Mouse (Mus musculus) liver, adult 2 months (tissue): ENCODE measurements around the gene Npm3. TPM values are rescaled to one million over a fixed set of nuclear protein-coding genes. Genes with fewer than 3 reads are reported as not detected.

Experiments
- DNase-seq: peaks from one replicate; pipeline ENCODE4 v3.0.0-alpha.2; 2011; ENCODE audit warnings: low read depth, low spot score; ENCODE audit errors: extremely low read depth
- H3K27ac ChIP-seq: fragments of 200-500 bp; replicated peaks from 2 replicates; pipeline ENCODE4 v1.5.1; 2012; ENCODE audit warnings: low read depth, mild to moderate bottlenecking, control low read depth, inconsistent platforms, low read length; ENCODE audit not compliant: insufficient read depth
- H3K27me3 ChIP-seq: fragments of 200-500 bp; 2 replicates; pipeline ENCODE4 v1.6.1; 2012; ENCODE audit warnings: mild to moderate bottlenecking, moderate library complexity, low read length, inconsistent platforms; ENCODE audit not compliant: control insufficient read depth, insufficient read depth
- H3K36me3 ChIP-seq: fragments of 200-500 bp; 2 replicates; pipeline ENCODE4 v1.6.1; 2012; ENCODE audit warnings: low read length, inconsistent platforms; ENCODE audit not compliant: control insufficient read depth, insufficient read depth
- H3K4me1 ChIP-seq: fragments of 200-500 bp; 2 replicates; pipeline ENCODE4 v1.6.1; 2011; ENCODE audit warnings: low read length; ENCODE audit not compliant: control insufficient read depth, insufficient read depth
- H3K4me3 ChIP-seq: fragments of 200-500 bp; 2 replicates; pipeline ENCODE4 v1.5.1; 2011; ENCODE audit warnings: low read depth, mild to moderate bottlenecking, control low read depth, low read length, moderate library complexity; ENCODE audit not compliant: insufficient read depth
- H3K79me2 ChIP-seq: fragments of 200-500 bp; 2 replicates; pipeline ENCODE4 v1.6.1; 2012; ENCODE audit warnings: inconsistent platforms, mild to moderate bottlenecking, low read length, moderate library complexity; ENCODE audit not compliant: control insufficient read depth, insufficient read depth
- H3K9ac ChIP-seq: fragments of 200-500 bp; 2 replicates; pipeline ENCODE4 v1.6.1; 2012; ENCODE audit warnings: low read depth, mild to moderate bottlenecking, control low read depth, inconsistent platforms, low read length
- CTCF ChIP-seq: fragments of 200-500 bp; IDR thresholded peaks from 2 replicates; pipeline ENCODE4 v1.5.1; 2011; ENCODE audit warnings: low read depth, low read length, control low read depth
- POLR2A ChIP-seq: fragments of 200-500 bp; IDR thresholded peaks from 2 replicates; pipeline ENCODE4 v1.6.1; 2011; ENCODE audit warnings: low read length, control low read depth; ENCODE audit not compliant: insufficient read depth; ENCODE audit errors: extremely low read depth
- WGBS: fragments of 180-500 bp; shearing (Covaris S2); methylation state at CpG from one replicate; pipeline ENCODE4 v1.1.7; 2018; 5-methylcytosine and 5-hydroxymethylcytosine counted together
- polyA plus RNA-seq: library from polyadenylated mRNA; depleted of rRNA; stranded (reverse); fragments of >200 nt; gene quantifications from 2 replicates; pipeline ENCODE4 v1.2.3, GENCODE M21; 2012
- total RNA-seq: library from RNA; depleted of rRNA; stranded (reverse); fragments of >200 nt; gene quantifications from 2 replicates; pipeline ENCODE4 v1.2.3, GENCODE M21; 2014

The Npm3 gene
- total and polyA plus RNA-seq, 2 experiments, result 23.0 to 32.2 TPM

- Histone ChIP-seq H3K9ac (no peak overlapping the region), H3K27ac (no peak overlapping the region), H3K4me1 (peaks cover 14% of the 10 kb centered on the region), H3K27me3 (peaks cover 23% of the 10 kb centered on the region), H3K36me3 (no peaks in the 10 kb centered on the region), H3K79me2 (no peaks in the 10 kb centered on the region), H3K4me3 (no peak overlapping the region)
- DNase-seq, result no peak
- TF ChIP-seq POLR2A (no peak), CTCF (no peak)
- 57% methylated on average over 7 of the region's 7 CpGs for WGBS
Observed at GRCm38 (mm10) chr19:45743619-45744018, 5.8 kb downstream of the Npm3 start.

DNA sequence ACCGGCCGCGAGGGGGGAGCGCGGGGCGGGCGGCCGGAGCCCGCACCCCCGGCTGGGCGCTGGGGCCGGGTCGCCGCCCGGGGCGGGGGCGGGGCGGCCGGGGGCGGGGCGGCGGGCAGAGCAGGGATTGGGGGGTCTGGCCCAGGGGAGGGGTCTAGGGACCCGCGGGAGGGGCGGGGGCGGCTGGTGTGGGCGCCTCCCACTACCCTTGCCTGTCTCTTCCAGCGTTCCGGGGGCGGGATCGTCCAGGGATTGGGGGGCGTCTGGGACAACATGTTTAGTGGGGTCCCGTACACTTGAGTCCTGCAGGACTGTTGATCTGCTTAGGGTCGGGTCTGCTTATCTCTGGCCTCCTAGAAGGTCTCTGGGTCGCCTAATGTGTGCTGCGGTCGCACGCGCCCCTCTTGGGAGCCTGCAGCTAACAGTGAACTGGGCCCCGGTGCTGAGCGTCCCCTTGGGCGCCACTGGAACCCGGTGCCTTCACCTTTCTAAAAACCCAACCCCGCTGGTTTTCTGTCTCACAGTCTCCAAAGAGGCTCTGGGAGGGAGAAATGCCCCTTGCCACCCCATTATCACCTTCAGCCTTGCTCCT, 6.3 kb downstream of the Npm3 start:
- no peaks in the 10 kb centered on the region for H3K36me3 ChIP-seq
- 0 out of 2 replicates have a peak, but pooled peaks cover 8% of the 10 kb centered on the region for H3K4me1 ChIP-seq
- H3K27me3 ChIP-seq, result peaks cover 24% of the 10 kb centered on the region
- H3K4me3 ChIP-seq, result no peak overlapping the region
- DNase-seq, result no peak
- TF ChIP-seq POLR2A (no peak), CTCF (no peak)
- WGBS, result 12% methylated on average over 25 of the region's 44 CpGs
- no peak overlapping the region for H3K27ac ChIP-seq
- H3K79me2 ChIP-seq, result no peaks in the 10 kb centered on the region
- no peak overlapping the region for H3K9ac ChIP-seq

- Histone ChIP-seq H3K4me3 (no peak within 1 kb of the TSS), H3K36me3 (no peaks in the 10 kb centered on the region), H3K79me2 (no peaks in the 10 kb centered on the region), H3K4me1 (0 out of 2 replicates have a peak, but pooled peaks cover 7% of the 10 kb centered on the region), H3K9ac (no peak within 1 kb of the TSS), H3K27me3 (peaks cover 26% of the 10 kb centered on the region), H3K27ac (no peak within 1 kb of the TSS)
- no peak for TF ChIP-seq POLR2A
- 4% methylated on average over 51 of the region's 68 CpGs for WGBS
- no peak for DNase-seq
Observed at GRCm38 (mm10) chr19:45742218-45742983, 7.0 kb downstream of the Npm3 start, which contains the start of gene Fgf8. TSS of gene Fgf8 (minus strand) at chr19:45742915.

DNA sequence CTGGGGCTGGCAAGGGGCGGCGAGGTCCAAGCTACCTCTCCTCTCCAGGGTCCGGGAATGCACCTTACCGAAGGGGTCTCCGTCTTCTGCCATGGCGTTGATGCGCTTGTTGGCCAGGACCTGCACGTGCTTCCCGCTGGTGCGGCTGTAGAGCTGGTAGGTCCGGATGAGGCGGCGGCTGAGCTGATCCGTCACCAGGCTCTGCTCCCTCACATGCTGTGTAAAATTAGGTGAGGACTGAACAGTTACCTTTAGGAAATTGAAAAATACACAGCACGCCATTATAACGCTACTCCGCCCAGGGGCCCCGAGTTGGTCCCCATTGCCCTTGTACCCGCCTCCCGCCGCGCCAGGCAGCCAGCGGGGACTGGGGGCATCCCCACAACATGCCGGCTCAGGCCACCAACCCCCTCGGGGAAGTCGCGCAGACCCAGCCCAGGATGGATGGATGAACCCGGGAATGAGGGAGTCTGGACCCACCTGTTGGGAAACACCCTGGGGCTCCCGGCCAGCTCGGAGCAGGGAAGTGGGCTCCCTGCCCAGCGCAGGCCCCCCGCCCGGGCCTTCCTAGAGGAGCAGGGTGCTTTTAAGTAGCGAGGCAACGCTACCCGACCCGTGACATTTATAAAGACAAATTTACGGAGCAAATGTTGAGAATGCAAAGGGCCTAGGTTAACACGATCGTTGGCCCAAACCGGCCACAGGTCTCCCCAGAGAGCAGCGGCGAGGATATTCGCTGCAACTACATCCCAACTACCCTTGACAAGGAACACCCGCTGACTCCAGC, 7.8 kb downstream of the Npm3 start:
- peaks cover 4% of the 10 kb centered on the region; the same call in 1 of the 2 replicates for H3K4me1 ChIP-seq
- WGBS, result 8% methylated on average over 45 of the region's 45 CpGs
- H3K27ac ChIP-seq, result no peak overlapping the region
- DNase-seq, result no peak
- no peak overlapping the region for H3K4me3 ChIP-seq
- no peak overlapping the region for H3K9ac ChIP-seq
- no peaks in the 10 kb centered on the region for H3K79me2 ChIP-seq
- H3K27me3 ChIP-seq, result peaks cover 31% of the 10 kb centered on the region
- TF ChIP-seq CTCF (no peak), POLR2A (no peak)
- no peaks in the 10 kb centered on the region for H3K36me3 ChIP-seq

DNA sequence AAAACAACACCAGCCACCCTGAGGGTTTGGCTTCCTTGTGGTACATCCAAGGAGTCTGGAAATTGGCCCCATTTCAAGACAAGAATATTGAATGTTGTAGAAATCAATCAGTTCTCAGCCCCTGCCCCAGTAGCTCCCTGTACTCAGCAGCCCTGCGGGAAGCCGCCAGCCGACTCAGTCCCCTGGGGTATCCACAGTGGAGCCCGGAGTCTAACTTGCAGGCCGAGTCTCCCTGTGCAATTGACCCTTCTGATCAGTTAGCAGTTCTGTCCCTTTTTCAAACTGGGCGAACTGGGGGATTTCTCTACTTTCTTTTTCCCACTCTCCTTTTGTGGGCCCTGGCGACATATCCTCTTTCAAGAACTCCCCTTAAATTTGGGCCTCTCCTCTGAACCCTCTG, 8.6 kb downstream of the Npm3 start:
- H3K27me3 ChIP-seq, result peaks cover 31% of the 10 kb centered on the region
- no peaks in the 10 kb centered on the region for H3K79me2 ChIP-seq
- no peak overlapping the region for H3K27ac ChIP-seq
- no peak for TF ChIP-seq POLR2A
- WGBS, result 19% methylated on average over 7 of the region's 7 CpGs
- DNase-seq, result no peak
- H3K36me3 ChIP-seq, result no peaks in the 10 kb centered on the region
- no peak overlapping the region for H3K4me3 ChIP-seq
- H3K4me1 ChIP-seq, result peaks cover under 1% of the 10 kb centered on the region; the same call in 1 of the 2 replicates
- H3K9ac ChIP-seq, result no peak overlapping the region
